Mouse (Mus musculus): ENCODE results near the gene Scd3. TPM values are rescaled to one million over a fixed set of nuclear protein-coding genes. Genes with fewer than 3 reads are reported as not detected.

Scd3 gene
- not detected for total RNA-seq (2021)
- long read RNA-seq, experiment 1, result 0 reads
- long read RNA-seq, experiment 2, result 0 reads

GRCm38 (mm10) chr19:44203015-44203564 lies at the start of gene Scd3:
Scd3 (plus strand) TSS chr19:44203269.
- DNase-seq, result no peak
- intact Hi-C loops (cut with DNase I), result no loop called here

GRCm38 (mm10) chr19:44153781-44154180 lies 49.3 kb upstream of the Scd3 start:
- DNase-seq, result no peak
- intact Hi-C loops (cut with DNase I), result no loop called here

GRCm38 (mm10) chr19:44157005-44157404 lies 46.1 kb upstream of the Scd3 start:
- intact Hi-C loops (cut with DNase I), result no loop called here
- no peak for DNase-seq

GRCm38 (mm10) chr19:44159386-44159785 lies 43.7 kb upstream of the Scd3 start:
- no peak for DNase-seq
- intact Hi-C loops (cut with DNase I), result no loop called here

- intact Hi-C loops (cut with DNase I), result no loop called here
- DNase-seq, result no peak
Observed at GRCm38 (mm10) chr19:44161515-44161914, 41.6 kb upstream of the Scd3 start.

- no peak for DNase-seq
- intact Hi-C loops (cut with DNase I), result no loop called here
Observed at GRCm38 (mm10) chr19:44174835-44175234, 28.2 kb upstream of the Scd3 start.

- DNase-seq, result no peak
- intact Hi-C loops (cut with DNase I), result no loop called here
Observed at GRCm38 (mm10) chr19:44176741-44177140, 26.3 kb upstream of the Scd3 start.

GRCm38 (mm10) chr19:44180502-44180901 lies 22.6 kb upstream of the Scd3 start:
- DNase-seq, result no peak
- intact Hi-C loops (cut with DNase I), result no loop called here

- no peak for DNase-seq
- intact Hi-C loops (cut with DNase I), result no loop called here
Observed at GRCm38 (mm10) chr19:44183968-44184367, 19.1 kb upstream of the Scd3 start.

- intact Hi-C loops (cut with DNase I), result no loop called here
- no peak for DNase-seq
Observed at GRCm38 (mm10) chr19:44189056-44189455, 14.0 kb upstream of the Scd3 start.

GRCm38 (mm10) chr19:44192342-44192741 lies 10.7 kb upstream of the Scd3 start, which contains the start of gene Pkd2l1:
Pkd2l1 (minus strand) TSS chr19:44192442.
- no peak for DNase-seq
- intact Hi-C loops (cut with DNase I), result loop anchor here (10.0 kb wide), 1 partner anchor 342 kb away; no protein-coding TSS in a partner anchor

GRCm38 (mm10) chr19:44193906-44194305 lies 9.2 kb upstream of the Scd3 start:
- DNase-seq, result peak in 1 of 2 experiments; percentile 18
- intact Hi-C loops (cut with DNase I), result loop anchor here (2.0 to 10.0 kb wide), 2 partner anchors 101 to 341 kb away; no protein-coding TSS in a partner anchor

- intact Hi-C loops (cut with DNase I), result loop anchor here (2.0 to 10.0 kb wide), 2 partner anchors 100 to 340 kb away; no protein-coding TSS in a partner anchor
- DNase-seq, result peak; percentile 66 to 79
Observed at GRCm38 (mm10) chr19:44195138-44195537, 7.9 kb upstream of the Scd3 start.

- intact Hi-C loops (cut with DNase I), result loop anchor here (10.0 kb wide), 1 partner anchor 338 kb away; no protein-coding TSS in a partner anchor
- DNase-seq, result no peak
Observed at GRCm38 (mm10) chr19:44197053-44197852, 5.8 kb upstream of the Scd3 start.

- intact Hi-C loops (cut with DNase I), result loop anchor here (10.0 kb wide), 1 partner anchor 336 kb away; no protein-coding TSS in a partner anchor
Observed at GRCm38 (mm10) chr19:44198494-44198893, 4.6 kb upstream of the Scd3 start.

GRCm38 (mm10) chr19:44198964-44199363 lies 4.1 kb upstream of the Scd3 start:
- intact Hi-C loops (cut with DNase I), result loop anchor here (10.0 kb wide), 1 partner anchor 336 kb away; no protein-coding TSS in a partner anchor
- DNase-seq, result peak; percentile 5 to 18

More at GRCm38 (mm10) chr19:44198494-44198893, 4.6 kb upstream of the Scd3 start:
- no peak for DNase-seq

- DNase-seq, result no peak
Observed at GRCm38 (mm10) chr19:44207079-44207478, 4.0 kb downstream of the Scd3 start.

GRCm38 (mm10) chr19:44215255-44215654 lies 12.2 kb downstream of the Scd3 start:
- intact Hi-C loops (cut with DNase I), result no loop called here
- DNase-seq, result no peak

More at GRCm38 (mm10) chr19:44207079-44207478, 4.0 kb downstream of the Scd3 start:
- intact Hi-C loops (cut with DNase I), result no loop called here

GRCm38 (mm10) chr19:44217958-44218525 lies 15.0 kb downstream of the Scd3 start:
- intact Hi-C loops (cut with DNase I), result no loop called here
- no peak for DNase-seq

- intact Hi-C loops (cut with DNase I), result no loop called here
- no peak for DNase-seq
Observed at GRCm38 (mm10) chr19:44225728-44226127, 22.7 kb downstream of the Scd3 start.

GRCm38 (mm10) chr19:44229776-44230175 lies 26.7 kb downstream of the Scd3 start:
- no peak for DNase-seq
- intact Hi-C loops (cut with DNase I), result no loop called here

All from heart, postnatal 14 days (tissue).